Mouse (Mus musculus): ENCODE measurements around the gene Galm.
"Not testable (repeated sequence)": the region's sequence is repeated elsewhere in the genome, so short reads cannot be mapped to it uniquely, and the experiment has no call there.

Galm gene

DNA sequence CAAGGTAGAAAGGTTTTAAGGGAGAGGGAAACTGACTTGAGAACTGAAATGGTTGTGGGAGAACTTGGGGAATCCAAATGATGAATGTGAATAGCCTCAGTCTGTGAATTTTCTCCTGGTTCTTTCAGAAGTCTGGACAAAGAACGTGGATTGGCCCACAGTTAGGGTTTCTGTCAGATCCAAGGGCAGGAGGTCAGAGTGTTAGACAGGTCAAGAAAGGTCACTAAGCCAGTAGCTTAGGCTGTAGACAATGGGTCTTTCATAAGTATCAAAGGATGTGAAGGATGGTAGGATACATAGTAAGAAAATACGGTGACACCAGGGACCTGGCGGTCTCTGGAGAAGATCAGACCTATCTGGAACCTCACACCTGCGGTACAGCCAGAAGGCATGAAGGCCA, 40.2 kb downstream of the Galm start:
- no peak for DNase-seq

- no peak for DNase-seq
These were observed 40.6 kb downstream of the Galm start for GRCm38 (mm10) chr17:80167851-80168251.

GRCm38 (mm10) chr17:80168425-80169182, 41.3 kb downstream of the Galm start:
- DNase-seq: peak; percentile 30

DNA sequence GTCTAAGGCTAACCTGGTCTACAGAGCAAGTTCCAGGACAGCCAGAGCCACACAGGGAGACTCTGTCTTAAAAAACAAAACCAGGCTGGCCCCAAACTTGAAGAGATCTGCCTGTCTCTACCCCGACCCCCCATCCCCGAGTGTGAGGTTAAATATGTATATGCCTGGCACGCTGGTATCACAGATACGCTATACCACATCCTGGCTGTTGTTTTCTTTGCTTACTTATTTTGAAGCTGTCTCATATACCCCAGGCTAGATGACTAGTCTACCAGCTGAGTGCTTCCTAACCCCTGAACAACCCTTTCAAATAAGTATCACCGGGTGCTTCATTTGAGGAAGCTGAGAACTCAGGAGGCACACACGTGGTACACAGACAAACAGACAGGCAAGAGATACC, 42.5 kb downstream of the Galm start:
- DNase-seq: no peak

GRCm38 (mm10) chr17:80170951-80171350, 43.7 kb downstream of the Galm start:
- DNase-seq: no peak

DNA sequence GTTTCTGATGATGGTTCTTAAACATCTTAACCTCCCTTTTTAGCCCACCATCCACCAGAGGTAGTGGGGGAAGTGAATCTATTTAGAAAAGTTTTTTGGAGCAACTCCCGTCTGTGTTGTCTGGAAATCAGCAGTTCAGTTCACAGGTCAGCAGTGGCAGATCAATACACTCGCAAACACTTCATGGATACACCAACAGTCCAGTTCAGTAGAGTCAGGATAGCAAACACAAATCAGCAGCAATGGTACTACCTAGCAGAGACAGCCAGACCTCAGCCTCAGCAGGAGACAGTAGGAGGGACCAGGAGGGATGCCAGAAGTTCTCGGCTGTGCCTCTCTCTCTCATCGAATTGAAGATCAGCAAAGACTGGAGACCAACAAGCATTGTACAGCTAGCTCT, 44.7 kb downstream of the Galm start:
- no peak for DNase-seq

DNA sequence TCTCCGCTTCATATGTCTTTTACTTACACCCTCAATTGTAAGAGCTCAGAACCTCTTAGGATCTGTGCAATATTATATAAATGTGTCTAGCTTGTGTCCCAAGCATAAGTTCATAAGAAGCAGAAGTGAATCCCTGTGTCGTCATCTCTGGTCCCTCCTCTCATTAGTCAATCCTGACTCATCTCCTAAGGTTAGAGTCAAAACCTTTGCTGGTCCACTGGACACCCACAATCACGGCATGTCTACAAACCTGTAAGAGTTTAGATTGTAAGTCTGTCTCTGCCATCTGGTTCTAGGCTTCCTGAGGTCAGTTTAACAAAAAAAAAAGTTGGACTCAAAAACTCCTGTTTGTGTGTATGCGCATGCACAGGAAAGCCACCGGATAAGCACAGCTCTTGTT, 45.5 kb downstream of the Galm start:
- DNase-seq: peak; percentile 58

DNA sequence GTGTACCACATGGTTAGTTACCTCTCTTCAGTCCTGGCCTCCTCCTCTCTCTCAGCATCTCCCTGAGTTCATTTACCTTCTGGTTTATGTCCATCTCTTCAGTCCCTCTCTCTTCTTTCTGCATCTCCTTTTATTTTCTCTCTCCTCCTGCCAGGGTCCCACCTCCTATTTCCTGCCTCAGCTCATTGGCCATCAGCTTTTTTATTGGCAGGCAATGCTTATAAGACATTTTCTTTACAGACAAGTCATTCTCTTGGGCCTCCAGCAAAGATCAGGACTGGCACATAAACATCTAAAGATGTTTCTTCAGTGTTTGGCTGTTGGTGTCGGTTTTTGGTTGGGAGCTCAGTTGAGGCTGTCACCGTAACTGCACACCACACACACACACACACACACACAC, 46.4 kb downstream of the Galm start:
- DNase-seq: no peak

- no peak for DNase-seq
These were observed 46.9 kb downstream of the Galm start for GRCm38 (mm10) chr17:80174146-80174545.

- DNase-seq: peak; percentile 39
These were observed 47.6 kb downstream of the Galm start for GRCm38 (mm10) chr17:80174699-80175385.

DNA sequence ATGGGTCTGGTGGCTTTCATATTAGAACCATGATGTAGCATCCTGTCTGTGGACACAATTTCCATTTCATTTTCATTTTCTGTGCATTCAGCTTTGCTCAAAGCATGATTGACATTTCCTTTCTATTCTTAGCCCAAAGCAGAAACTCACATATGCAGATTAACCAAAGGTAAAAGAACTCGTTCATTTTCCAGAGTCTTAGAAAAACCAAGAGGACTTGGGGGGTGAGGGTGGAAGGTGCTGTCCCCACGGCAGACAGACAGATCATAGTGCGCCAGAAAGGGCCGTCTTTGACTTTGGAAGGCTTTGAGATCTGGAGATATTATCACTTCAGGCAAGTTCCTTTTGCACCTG, 48.1 kb downstream of the Galm start:
- no peak for DNase-seq

DNA sequence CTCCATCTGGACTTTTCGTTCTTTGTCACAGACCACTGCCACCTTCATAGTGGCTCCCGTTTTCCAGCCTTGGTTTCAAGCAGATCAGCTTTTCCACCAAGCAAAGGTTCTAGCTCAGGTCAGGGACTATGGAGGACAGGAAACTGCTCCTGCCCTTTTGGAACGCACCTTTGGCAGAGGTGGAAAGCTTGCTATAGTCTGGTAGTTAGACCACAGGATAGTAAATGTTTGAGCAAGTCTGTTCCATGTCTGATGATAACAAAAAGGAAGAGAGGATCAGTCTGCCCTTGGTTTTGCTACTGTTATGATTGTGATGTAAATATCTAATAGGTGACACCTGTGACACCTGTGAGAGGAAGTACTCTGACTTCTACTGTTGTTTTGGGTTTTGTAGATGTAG, 48.7 kb downstream of the Galm start:
- DNase-seq: no peak

DNA sequence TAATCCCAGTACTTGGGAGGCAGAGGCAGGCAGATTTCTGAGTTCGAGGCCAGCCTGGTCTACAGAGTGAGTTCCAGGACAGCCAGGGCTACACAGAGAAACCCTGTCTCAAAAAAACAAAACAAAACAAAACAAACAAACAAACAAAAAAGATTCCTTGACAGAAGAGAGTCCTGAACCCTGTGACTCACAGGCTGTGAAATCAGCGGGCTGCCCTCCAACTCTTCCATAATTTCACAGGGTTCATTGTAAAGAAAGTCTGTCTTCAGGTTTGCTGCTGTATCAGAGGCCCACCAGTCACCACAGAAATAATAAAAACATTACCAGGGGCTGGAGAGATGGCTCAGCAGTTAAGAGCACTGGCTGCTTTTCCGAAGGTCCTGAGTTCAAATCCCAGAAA, 51.6 kb downstream of the Galm start:
- DNase-seq: not testable (repeated sequence)

DNA sequence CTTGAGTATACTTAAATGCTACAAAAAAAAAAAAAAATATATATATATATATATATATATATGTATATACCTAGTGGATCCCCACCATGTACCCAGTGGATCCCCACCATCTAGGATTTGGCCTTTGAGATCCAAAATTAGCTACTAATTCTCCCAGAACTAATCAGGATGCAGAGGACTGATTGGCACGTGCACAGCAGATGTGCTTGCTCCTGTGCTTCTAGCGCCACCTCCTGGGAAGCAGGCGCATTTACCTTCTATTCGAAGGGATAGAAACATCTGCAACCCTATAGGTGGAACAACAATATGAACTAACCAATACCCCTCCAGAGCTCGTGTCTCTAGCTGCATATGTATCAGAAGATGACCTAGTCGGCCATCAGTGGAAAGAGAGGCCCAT, 52.7 kb downstream of the Galm start:
- peak; percentile 88 for DNase-seq

DNA sequence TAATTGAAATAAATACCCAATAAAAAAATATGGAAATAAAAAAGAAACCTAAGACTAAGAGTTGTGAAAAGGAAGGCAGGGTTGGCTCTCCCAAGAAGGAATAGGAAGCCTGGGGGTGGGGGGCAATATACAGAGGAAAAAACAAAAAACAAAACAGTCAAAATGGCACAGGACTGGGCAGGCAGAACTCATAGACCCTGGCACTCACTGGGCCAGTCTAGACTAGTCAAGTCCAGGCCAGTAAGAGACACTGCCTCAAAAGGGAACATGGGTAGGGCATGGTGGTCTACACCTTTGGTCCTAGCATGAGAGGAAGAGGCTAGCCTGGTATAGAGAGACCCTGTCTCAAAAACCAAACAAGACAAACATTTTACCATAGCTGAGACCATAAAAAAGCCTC, 53.2 kb downstream of the Galm start:
- DNase-seq: no peak

DNA sequence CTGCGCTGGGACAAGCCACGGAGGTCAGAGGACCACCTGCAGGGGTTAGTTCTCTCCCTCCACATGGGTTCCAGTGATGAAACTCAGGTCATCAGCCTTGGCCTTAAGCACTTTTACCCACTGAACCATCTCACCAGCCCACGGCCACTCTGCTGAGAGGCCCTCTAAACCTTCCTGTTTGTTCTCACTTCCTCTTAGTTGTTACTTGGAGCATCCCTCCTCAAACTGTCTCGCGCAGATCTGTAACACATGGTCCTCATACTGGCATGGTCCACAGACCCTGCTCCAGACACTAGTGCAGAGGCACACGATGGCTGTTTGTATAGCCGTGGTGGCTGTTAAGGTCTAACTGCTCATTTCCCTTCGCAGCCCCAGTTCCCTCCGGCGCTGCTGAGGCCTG, 56.3 kb downstream of the Galm start:
- no peak for DNase-seq

DNA sequence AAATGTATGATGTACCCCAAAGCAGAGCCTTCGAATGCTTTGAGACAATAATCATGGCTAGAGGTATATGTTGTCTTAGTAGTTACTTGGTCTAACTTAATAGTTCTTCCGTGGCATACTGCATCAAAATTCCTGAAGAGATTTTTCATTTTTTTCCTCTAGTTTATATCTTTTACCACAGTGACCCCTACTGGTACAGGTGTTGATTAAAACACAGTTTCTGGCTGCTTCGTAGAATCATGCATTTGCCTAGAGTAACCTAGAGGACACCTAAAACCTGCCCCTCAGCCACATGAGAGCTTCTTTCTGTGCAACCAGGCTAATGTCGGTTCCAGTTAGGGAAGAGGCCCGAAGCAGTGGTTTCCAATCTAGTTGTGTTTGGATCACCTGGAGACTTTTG, 65.8 kb downstream of the Galm start:
- peak; percentile 41 for DNase-seq

- DNase-seq: no peak
These were observed 72.0 kb downstream of the Galm start for GRCm38 (mm10) chr17:80199160-80199778.

GRCm38 (mm10) chr17:80205657-80206056, 78.4 kb downstream of the Galm start:
- DNase-seq: no peak

- DNase-seq: no peak
These were observed 79.0 kb downstream of the Galm start for GRCm38 (mm10) chr17:80206301-80206670.

- peak; percentile 98 for DNase-seq
These were observed 79.7 kb downstream of the Galm start, which contains the start of the genes Srsf7 and Ttc39d for GRCm38 (mm10) chr17:80206671-80207581. Srsf7 (minus strand) TSS chr17:80207307. Ttc39d (plus strand) TSS chr17:80207460.

- DNase-seq: not testable (repeated sequence)
These were observed 86.7 kb downstream of the Galm start for GRCm38 (mm10) chr17:80213998-80214397.

- DNase-seq: no peak
These were observed 92.9 kb downstream of the Galm start for GRCm38 (mm10) chr17:80220131-80220530.

Data from lung, postnatal 36 days (tissue).